Mouse (Mus musculus): ENCODE results near the gene Tcf25.
"Not testable (repeated sequence)": the region's sequence is repeated elsewhere in the genome, so short reads cannot be mapped to it uniquely, and the experiment has no call there.

Gene Tcf25

DNA sequence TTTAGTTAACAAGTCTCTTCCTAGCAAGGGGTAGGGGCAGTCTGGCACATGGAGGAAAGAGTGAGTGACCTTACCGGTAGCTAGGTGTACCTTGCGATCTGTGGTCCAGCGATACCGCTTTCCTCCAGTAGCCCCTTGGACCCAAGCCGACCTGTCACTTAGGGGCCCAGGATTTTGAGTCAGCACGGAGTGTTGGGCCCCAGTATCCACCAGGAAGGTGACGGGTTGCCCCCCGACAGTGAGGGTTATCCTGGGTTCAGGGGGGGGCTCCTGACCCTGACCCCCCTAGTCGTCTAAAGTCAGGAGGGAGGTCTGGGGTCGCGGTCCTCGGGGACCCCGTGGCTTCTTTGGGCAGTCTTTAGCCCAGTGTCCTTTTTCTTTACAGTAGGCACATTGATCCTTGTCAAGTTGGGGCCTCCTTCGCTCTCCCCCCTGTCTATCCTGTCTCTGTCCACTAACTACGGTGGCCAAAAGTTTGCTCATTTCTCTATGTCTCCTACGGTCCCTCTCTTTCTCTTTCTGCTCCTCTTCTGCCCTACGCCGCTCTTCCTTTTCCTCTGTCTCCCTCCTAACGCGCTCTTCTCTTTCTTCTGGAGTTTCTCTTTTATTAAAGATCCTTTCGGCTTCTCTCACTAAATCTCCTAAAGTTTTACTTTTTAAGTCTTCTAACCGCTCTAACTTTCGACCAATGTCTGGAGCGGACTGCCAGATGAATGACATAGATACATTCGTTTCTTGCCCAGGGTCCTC is 58.2 kb downstream of the Tcf25 start:
- DNase-seq = no peak

DNA sequence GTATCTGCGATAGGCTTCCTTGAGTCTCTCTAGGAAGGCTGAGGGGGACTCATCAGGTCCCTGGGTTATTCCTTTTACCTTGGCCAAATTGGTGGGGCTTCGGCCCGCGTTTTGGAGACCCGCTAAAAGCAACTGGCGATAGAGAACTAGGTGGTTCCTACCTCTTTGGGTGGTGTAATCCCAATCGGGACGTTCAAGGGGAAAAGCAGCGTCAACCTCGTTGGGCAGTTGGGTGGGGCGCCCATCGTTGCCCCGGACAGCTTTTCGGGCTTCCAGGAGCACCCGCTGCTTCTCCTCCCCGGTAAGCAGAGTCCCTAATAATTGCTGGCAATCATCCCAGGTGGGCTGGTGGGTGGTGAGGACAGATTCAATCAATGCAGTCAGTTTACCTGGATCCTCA is 58.8 kb downstream of the Tcf25 start:
- no peak for DNase-seq

GRCm38 (mm10) chr8:123433241-123433974 is 59.9 kb downstream of the Tcf25 start:
- DNase-seq = not testable (repeated sequence)

DNA sequence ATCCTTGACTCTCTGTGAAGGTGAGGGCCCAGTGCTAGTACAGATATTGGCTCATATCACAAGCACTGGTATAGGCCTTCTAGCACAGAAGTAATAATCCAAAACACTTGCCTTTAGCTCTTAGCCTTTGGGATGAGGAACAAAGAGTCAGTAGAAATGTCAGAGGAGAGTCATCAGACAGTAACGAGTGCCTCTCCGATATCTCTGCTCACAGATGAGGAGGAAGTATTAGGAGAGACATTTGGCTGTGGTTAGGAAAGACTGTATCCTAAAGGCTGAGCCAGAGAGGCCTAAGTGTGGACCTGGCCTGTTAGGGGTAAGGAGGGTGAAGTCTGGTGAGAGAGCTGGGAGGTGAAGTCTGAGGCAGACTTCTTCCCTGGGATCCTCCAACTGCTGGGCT is 68.2 kb downstream of the Tcf25 start:
- DNase-seq = no peak

DNA sequence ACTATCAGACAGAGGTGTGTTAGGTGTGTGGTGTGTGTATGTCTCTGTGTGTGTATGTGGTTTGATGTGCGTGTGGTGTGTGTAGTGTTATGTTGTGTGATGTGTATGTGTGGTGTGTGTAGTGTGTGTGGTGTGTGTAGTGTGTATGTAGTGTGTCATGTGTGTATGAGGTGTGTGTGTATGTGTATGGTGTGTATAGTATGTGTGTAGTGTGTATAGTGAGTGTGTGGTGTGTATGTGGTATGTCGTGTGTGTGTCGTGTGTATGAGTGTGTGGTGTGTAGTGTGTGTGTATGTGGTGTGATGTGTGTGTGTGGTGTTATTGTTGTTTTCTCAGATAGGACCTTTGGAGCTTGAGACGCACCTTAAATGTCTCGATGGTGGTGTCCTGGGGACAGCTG is 68.8 kb downstream of the Tcf25 start:
- DNase-seq = no peak

- DNase-seq = peak; percentile 99
Measured at GRCm38 (mm10) chr8:123442871-123443575, 69.5 kb downstream of the Tcf25 start.

GRCm38 (mm10) chr8:123443576-123443921 is 70.0 kb downstream of the Tcf25 start:
- DNase-seq = no peak

DNA sequence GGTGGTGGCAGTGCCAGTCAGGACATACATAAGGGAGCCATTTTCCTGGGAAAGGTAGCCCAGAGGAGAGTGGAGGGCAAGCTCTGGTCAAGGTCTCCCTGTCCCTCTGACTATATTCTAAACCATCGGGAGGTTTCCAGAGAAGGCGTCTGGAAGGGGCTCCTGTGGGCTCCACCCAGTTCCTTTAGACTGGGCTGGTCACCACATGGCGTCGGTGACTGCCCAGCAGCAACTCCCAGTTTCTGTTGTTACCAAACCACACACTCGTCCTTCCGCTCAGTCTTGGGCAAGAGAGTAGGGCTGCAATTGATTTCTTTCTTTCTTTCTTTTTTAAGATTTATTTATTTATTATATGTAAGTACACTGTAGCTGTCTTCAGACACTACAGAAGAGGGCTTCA is 70.6 kb downstream of the Tcf25 start:
- no peak for DNase-seq

- no peak for DNase-seq
Measured at GRCm38 (mm10) chr8:123445981-123446380, 72.4 kb downstream of the Tcf25 start.

DNA sequence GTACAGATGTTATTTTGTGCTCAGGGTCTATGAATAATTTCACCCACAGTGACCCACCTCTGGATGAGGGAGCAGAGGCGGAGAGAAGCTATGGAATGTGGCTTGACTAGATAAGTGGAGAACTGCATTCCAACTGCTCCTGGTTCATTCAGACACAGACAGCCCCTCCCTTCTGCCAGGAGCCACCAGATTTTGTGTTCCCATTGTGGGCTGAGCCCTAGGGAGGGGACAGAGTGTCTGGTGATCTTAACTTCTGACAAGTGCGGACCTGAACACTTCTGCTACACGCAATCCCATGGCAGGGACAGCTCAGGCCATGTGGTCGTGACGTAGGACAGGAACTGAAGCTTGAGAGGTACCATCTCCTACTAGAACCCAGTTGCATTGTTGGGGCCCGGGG is 73.2 kb downstream of the Tcf25 start:
- peak; percentile 92 for DNase-seq

DNA sequence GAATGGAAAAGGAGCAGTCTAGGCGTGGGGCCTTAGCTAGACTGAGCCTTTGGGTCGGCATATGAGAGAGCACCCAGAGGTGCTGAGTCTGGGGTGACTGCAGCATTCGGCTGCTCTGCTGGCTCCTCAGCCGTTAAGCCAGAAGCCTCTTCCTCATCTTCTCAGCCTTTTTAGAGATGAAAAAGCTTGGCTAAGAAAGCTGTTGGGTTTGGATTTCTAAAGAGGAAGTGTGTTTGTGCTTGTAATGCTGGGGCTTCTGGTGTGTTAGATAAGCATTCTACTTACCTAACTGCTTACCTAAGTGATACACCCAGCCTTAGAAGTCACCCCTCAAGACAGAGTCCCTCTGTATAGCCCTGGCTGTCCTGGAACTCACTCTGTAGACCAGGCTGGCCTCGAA is 77.2 kb downstream of the Tcf25 start:
- no peak for DNase-seq

GRCm38 (mm10) chr8:123451747-123452146 is 78.2 kb downstream of the Tcf25 start:
- DNase-seq = not testable (repeated sequence)

DNA sequence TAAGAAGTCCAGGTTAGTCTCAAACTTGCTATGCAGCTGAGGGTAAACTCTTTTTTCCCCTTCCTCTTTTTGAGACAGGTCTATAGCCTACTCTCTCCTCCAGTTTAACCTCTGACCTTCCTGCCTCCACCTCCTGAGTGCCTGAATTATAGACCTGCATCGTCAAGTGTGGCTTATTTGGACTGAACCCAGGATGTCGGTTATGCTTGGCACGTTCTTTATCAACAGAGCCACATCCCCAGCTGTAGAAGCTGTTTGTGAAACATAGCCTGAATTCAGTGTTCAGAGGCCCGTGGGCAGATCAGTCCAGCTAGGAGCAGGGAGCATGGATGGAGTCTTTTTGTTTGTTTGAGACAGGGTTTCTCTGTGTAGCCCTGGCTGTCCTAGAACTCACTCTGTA is 78.6 kb downstream of the Tcf25 start:
- no peak for DNase-seq

DNA sequence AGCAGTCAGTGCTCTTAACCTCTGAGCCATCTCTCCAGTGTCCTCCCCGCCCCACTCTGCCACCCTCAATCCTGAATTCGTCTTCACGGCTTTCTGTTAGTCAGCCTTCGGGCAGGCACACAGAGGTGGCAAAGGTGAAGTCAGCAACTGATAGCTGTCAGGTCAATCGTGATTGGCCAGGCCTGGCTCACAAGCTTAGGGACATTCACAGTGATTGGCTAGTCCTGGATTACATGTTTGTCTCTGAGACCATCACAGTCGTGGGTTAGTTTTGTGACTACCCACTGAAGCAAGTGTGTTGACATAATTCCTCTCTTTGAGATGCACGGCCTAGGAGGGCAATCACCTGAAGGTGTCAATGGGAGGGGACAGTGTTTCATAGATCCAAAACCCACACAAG is 79.7 kb downstream of the Tcf25 start:
- no peak for DNase-seq
